Mouse (Mus musculus) embryonic facial prominence, embryonic 10.5 days (tissue): ENCODE measurements at regions not wholly inside any gene's neighbourhood (a gene's known extent, or its start where the extent isn't known, plus 50 kb on each side); places are given as distances from the start of the nearest gene placed in this dataset.

Experiments used
- DNase-seq: peaks from one replicate; pipeline ENCODE4 v3.0.0-alpha.2; 2017; ENCODE audit warnings: low spot score
- H3K27ac ChIP-seq: fragments of 300-500 bp; sonication (generic); replicated peaks from 2 replicates; pipeline ENCODE4 v1.5.1; 2016; ENCODE audit warnings: mild to moderate bottlenecking
- H3K27me3 ChIP-seq: fragments of 300-500 bp; sonication (generic); replicated peaks from 2 replicates; pipeline ENCODE4 v1.6.1; 2016; ENCODE audit warnings: low read depth, mild to moderate bottlenecking; ENCODE audit not compliant: poor library complexity, severe bottlenecking
- H3K36me3 ChIP-seq: fragments of 300-500 bp; sonication (generic); replicated peaks from 2 replicates; pipeline ENCODE4 v1.6.1; 2016; ENCODE audit warnings: mild to moderate bottlenecking, moderate library complexity
- H3K4me1 ChIP-seq: fragments of 300-500 bp; sonication (generic); 2 replicates; pipeline ENCODE4 v1.6.1; 2016
- H3K4me3 ChIP-seq: fragments of 300-500 bp; sonication (generic); 2 replicates; pipeline ENCODE4 v1.5.1; 2016; ENCODE audit warnings: mild to moderate bottlenecking, moderate library complexity
- H3K9me3 ChIP-seq: fragments of 300-500 bp; sonication (generic); 2 replicates; pipeline ENCODE4 v1.6.1; 2016; ENCODE audit warnings: mild to moderate bottlenecking
- WGBS: fragments of 180-500 bp; shearing (Covaris S2); methylation state at CpG from one replicate; pipeline ENCODE4 v1.1.7; 2016; 5-methylcytosine and 5-hydroxymethylcytosine counted together

GRCm38 (mm10) chr5:97565486-97565885 lies 108.7 kb upstream of the Gk2 start:
- no peak overlapping the region for H3K4me3 ChIP-seq
- no peak for DNase-seq
- no peak overlapping the region for H3K27ac ChIP-seq
- no peaks in the 10 kb centered on the region for H3K27me3 ChIP-seq
- H3K36me3 ChIP-seq = no peaks in the 10 kb centered on the region
- no peaks in the 10 kb centered on the region for H3K9me3 ChIP-seq
- no peaks in the 10 kb centered on the region for H3K4me1 ChIP-seq
- 83% methylated on average over 5 of the region's 5 CpGs for WGBS

GRCm38 (mm10) chr5:97563724-97564123 lies 106.9 kb upstream of the Gk2 start:
- no peaks in the 10 kb centered on the region for H3K9me3 ChIP-seq
- no peak overlapping the region for H3K4me3 ChIP-seq
- no peaks in the 10 kb centered on the region for H3K27me3 ChIP-seq
- no peak overlapping the region for H3K27ac ChIP-seq
- DNase-seq = no peak
- H3K36me3 ChIP-seq = no peaks in the 10 kb centered on the region
- WGBS = 65% methylated on average over 6 of the region's 6 CpGs
- H3K4me1 ChIP-seq = no peaks in the 10 kb centered on the region

- Histone ChIP-seq H3K27ac (no peak overlapping the region), H3K9me3 (0 out of 2 replicates have a peak, but pooled peaks cover 3% of the 10 kb centered on the region), H3K4me3 (no peak overlapping the region), H3K36me3 (no peaks in the 10 kb centered on the region), H3K4me1 (no peaks in the 10 kb centered on the region), H3K27me3 (no peaks in the 10 kb centered on the region)
- DNase-seq = no peak
- 91% methylated on average over 6 of the region's 6 CpGs for WGBS
Measured at GRCm38 (mm10) chr5:97554274-97554673, 97.5 kb upstream of the Gk2 start.

GRCm38 (mm10) chr5:97553122-97553521 lies 96.3 kb upstream of the Gk2 start:
- no peak overlapping the region for H3K27ac ChIP-seq
- H3K4me3 ChIP-seq = no peak overlapping the region
- 64% methylated on average over 3 of the region's 3 CpGs for WGBS
- 0 out of 2 replicates have a peak, but pooled peaks cover 3% of the 10 kb centered on the region for H3K9me3 ChIP-seq
- no peaks in the 10 kb centered on the region for H3K4me1 ChIP-seq
- DNase-seq = peak; percentile 9
- H3K27me3 ChIP-seq = no peaks in the 10 kb centered on the region
- no peaks in the 10 kb centered on the region for H3K36me3 ChIP-seq

GRCm38 (mm10) chr5:97537492-97538257 lies 80.9 kb upstream of the Gk2 start:
- Histone ChIP-seq H3K4me1 (peaks cover 4% of the 10 kb centered on the region; the same call in 1 of the 2 replicates), H3K27me3 (no peaks in the 10 kb centered on the region), H3K4me3 (no peak overlapping the region), H3K27ac (no peak overlapping the region), H3K9me3 (no peaks in the 10 kb centered on the region), H3K36me3 (no peaks in the 10 kb centered on the region)
- DNase-seq = no peak
- 16% methylated on average over 3 of the region's 3 CpGs for WGBS

- Histone ChIP-seq H3K36me3 (no peaks in the 10 kb centered on the region), H3K27me3 (no peaks in the 10 kb centered on the region), H3K4me1 (peaks cover 4% of the 10 kb centered on the region; the same call in 1 of the 2 replicates), H3K27ac (no peak overlapping the region), H3K4me3 (no peak overlapping the region), H3K9me3 (no peaks in the 10 kb centered on the region)
- no peak for DNase-seq
- 82% methylated on average over 5 of the region's 5 CpGs for WGBS
Measured at GRCm38 (mm10) chr5:97533733-97534132, 76.9 kb upstream of the Gk2 start.

- H3K4me3 ChIP-seq = no peak overlapping the region
- DNase-seq = no peak
- 85% methylated on average over 5 of the region's 5 CpGs for WGBS
- H3K27me3 ChIP-seq = no peaks in the 10 kb centered on the region
- no peak overlapping the region for H3K27ac ChIP-seq
- no peaks in the 10 kb centered on the region for H3K36me3 ChIP-seq
- H3K4me1 ChIP-seq = no peaks in the 10 kb centered on the region
- H3K9me3 ChIP-seq = no peaks in the 10 kb centered on the region
Measured at GRCm38 (mm10) chr5:97527555-97527954, 70.7 kb upstream of the Gk2 start.
